Mouse (Mus musculus) lung, embryonic 14.5 days (tissue): ENCODE measurements around the gene Tgfb2. TPM values are rescaled to one million over a fixed set of nuclear protein-coding genes. Genes with fewer than 3 reads are reported as not detected.
A peak's percentile ranks its signal among the peaks of the same experiment; 100 is the strongest.

Experiments used
- ATAC-seq: fragments of 200-750 bp; cut with Nextera tagmentation; 2 replicates; pipeline ENCODE4 v1.8.0; 2017; ENCODE audit warnings: mild to moderate bottlenecking, moderate TSS enrichment, moderate library complexity; ENCODE audit not compliant: insufficient read depth
- DNase-seq: peaks from one replicate; pipeline ENCODE4 v3.0.0-alpha.2; 2015
- H3K27ac ChIP-seq: fragments of 300-500 bp; sonication (generic); 2 replicates; pipeline ENCODE4 v1.5.1; 2014; ENCODE audit warnings: low read depth, mild to moderate bottlenecking, moderate library complexity
- H3K27me3 ChIP-seq: fragments of 300-500 bp; sonication (generic); 2 replicates; pipeline ENCODE4 v1.6.1; 2014; ENCODE audit warnings: low read length, control low read depth; ENCODE audit not compliant: insufficient read depth
- H3K36me3 ChIP-seq: fragments of 300-500 bp; sonication (generic); 2 replicates; pipeline ENCODE4 v1.6.1; 2014; ENCODE audit warnings: control low read depth; ENCODE audit not compliant: insufficient read depth
- H3K4me1 ChIP-seq: fragments of 300-500 bp; sonication (generic); 2 replicates; pipeline ENCODE4 v1.6.1; 2014; ENCODE audit warnings: antibody characterized with exemption, control low read depth; ENCODE audit not compliant: insufficient read depth
- H3K4me2 ChIP-seq: fragments of 300-500 bp; sonication (generic); 2 replicates; pipeline ENCODE4 v1.6.1; 2014; ENCODE audit warnings: mild to moderate bottlenecking
- H3K4me3 ChIP-seq: fragments of 300-500 bp; sonication (generic); 2 replicates; pipeline ENCODE4 v1.5.1; 2014; ENCODE audit warnings: low read depth, low read length
- H3K9ac ChIP-seq: fragments of 300-500 bp; sonication (generic); 2 replicates; pipeline ENCODE4 v1.6.1; 2014
- H3K9me3 ChIP-seq: fragments of 300-500 bp; sonication (generic); 2 replicates; pipeline ENCODE4 v1.6.1; 2016; ENCODE audit warnings: low read depth, low read length, control low read depth
- CTCF ChIP-seq: IDR thresholded peaks from 2 replicates; pipeline ENCODE4 v1.5.1; 2016; ENCODE audit warnings: antibody characterized with exemption, low read depth
- WGBS: fragments of 180-500 bp; shearing (Covaris S2); extraction: QIAGEN DNeasy Blood & Tissue Kit; methylation state at CpG from one replicate; pipeline ENCODE4 v1.1.7; 2014; 5-methylcytosine and 5-hydroxymethylcytosine counted together
- polyA plus RNA-seq: library from polyadenylated mRNA; unstranded; fragments of >200 nt; fragmentation: Nextera tagmentation; extraction: Ambion mirVana; gene quantifications from 2 replicates; pipeline ENCODE4 v1.2.1, GENCODE M21; 2014

The Tgfb2 gene
- polyA plus RNA-seq, 1 experiment from 2014 or later = 86.5 TPM

DNA sequence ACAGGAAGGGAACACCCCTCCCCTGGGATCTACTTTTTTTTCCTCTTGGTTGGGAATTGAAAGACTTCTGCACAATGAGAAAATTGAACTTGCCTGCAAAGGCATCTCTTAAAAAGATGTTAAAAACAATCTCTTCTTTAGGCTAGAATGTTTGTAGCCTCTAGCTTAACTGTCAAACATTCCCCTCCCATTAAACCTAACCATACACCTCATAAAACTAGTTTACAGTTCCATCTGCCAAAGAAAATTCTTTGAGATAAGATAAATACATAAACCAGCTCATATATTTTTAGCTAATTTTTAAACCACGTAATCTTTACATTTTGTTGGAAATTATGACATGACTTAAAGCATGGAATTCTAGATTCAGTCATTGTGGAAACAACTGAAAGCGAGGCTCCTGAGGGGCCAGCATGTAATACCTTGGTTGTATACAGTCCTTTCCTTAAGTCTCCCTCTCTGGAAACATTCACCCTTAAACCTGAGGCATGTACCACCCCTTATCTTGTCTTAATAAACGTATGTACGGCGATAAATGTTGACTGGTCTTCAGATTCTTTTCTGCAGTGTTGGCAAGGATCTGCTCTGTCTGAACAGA lies 49.0 kb downstream of the Tgfb2 start:
- no peak for ATAC-seq
- 50% methylated on average over 5 of the region's 5 CpGs for WGBS
- no peak for TF ChIP-seq CTCF
- Histone ChIP-seq H3K36me3 (no peaks in the 10 kb centered on the region), H3K27ac (0 out of 2 replicates have a peak overlapping the region, but pooled peaks have one; percentile 6), H3K27me3 (no peaks in the 10 kb centered on the region), H3K4me1 (peaks cover 6% of the 10 kb centered on the region), H3K9me3 (no peaks in the 10 kb centered on the region), H3K4me3 (no peak overlapping the region), H3K4me2 (no peak overlapping the region), H3K9ac (no peak overlapping the region)
- DNase-seq = no peak

GRCm38 (mm10) chr1:186656201-186656600 lies 49.6 kb downstream of the Tgfb2 start:
- H3K4me2 ChIP-seq = no peak overlapping the region
- no peak overlapping the region for H3K4me3 ChIP-seq
- ATAC-seq = no peak
- H3K36me3 ChIP-seq = no peaks in the 10 kb centered on the region
- 41% methylated on average over 1 of the region's 1 CpGs for WGBS
- H3K27ac ChIP-seq = no peak overlapping the region
- no peaks in the 10 kb centered on the region for H3K9me3 ChIP-seq
- no peak for TF ChIP-seq CTCF
- no peak for DNase-seq
- no peak overlapping the region for H3K9ac ChIP-seq
- no peaks in the 10 kb centered on the region for H3K27me3 ChIP-seq
- H3K4me1 ChIP-seq = peaks cover 6% of the 10 kb centered on the region

DNA sequence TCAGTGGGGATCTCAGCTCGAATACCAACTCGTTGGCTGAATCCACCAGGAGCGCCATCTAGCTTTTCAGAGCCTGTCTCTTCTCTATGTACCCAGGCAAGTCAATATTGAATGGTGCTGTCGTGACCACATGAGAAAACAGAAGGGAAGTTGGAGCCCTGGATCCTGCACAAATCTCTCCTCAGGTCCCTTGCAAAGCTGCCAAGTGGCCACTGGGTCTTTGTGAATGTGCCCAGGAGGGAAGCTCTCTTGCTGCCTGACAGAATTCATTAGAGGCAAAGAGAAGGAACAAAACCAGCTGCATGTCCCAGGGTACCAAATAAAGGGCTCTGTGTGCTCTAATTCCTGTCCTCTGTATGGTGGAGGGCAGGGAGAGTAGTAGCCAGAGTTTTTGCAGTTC lies 50.7 kb downstream of the Tgfb2 start:
- Histone ChIP-seq H3K4me3 (no peak overlapping the region), H3K9ac (no peak overlapping the region), H3K4me1 (peaks cover 6% of the 10 kb centered on the region), H3K27me3 (no peaks in the 10 kb centered on the region), H3K9me3 (no peaks in the 10 kb centered on the region), H3K36me3 (no peaks in the 10 kb centered on the region), H3K4me2 (no peak overlapping the region), H3K27ac (no peak overlapping the region)
- TF ChIP-seq CTCF = no peak
- no peak for ATAC-seq
- DNase-seq = no peak
- WGBS = 72% methylated on average over 4 of the region's 4 CpGs

GRCm38 (mm10) chr1:186652208-186652607 lies 53.6 kb downstream of the Tgfb2 start:
- WGBS = 26% methylated on average over 8 of the region's 8 CpGs
- Histone ChIP-seq H3K9ac (no peak overlapping the region), H3K36me3 (peaks cover 17% of the 10 kb centered on the region), H3K27me3 (no peaks in the 10 kb centered on the region), H3K9me3 (no peaks in the 10 kb centered on the region; the same call in 1 of the 2 replicates), H3K4me1 (peaks cover 6% of the 10 kb centered on the region), H3K27ac (no peak overlapping the region), H3K4me2 (no peak overlapping the region), H3K4me3 (no peak overlapping the region)
- DNase-seq = peak; percentile 57
- TF ChIP-seq CTCF = no peak
- peak; percentile 35; the same call in 1 of the 2 replicates for ATAC-seq

DNA sequence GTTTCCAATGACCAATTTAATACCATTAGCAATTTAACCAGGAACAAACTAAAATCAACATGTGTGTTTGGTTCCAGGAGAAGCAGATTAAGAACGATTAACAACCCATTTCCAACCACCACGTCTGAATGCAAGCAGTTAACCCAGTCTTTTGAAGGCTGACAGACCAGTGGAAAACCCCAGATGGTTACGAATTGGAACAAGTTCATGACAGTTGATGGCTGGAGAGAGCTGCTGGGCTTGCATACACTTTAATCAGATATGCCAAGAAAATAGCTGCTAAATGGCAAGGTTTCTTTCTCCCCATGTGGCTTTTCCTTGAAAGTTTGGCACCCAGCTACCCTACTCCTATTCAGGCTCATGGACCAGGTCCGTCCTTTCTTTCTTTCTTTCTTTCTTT lies 55.8 kb downstream of the Tgfb2 start:
- H3K36me3 ChIP-seq = peaks cover 25% of the 10 kb centered on the region
- H3K4me3 ChIP-seq = no peak overlapping the region
- WGBS = 81% methylated on average over 4 of the region's 4 CpGs

DNA sequence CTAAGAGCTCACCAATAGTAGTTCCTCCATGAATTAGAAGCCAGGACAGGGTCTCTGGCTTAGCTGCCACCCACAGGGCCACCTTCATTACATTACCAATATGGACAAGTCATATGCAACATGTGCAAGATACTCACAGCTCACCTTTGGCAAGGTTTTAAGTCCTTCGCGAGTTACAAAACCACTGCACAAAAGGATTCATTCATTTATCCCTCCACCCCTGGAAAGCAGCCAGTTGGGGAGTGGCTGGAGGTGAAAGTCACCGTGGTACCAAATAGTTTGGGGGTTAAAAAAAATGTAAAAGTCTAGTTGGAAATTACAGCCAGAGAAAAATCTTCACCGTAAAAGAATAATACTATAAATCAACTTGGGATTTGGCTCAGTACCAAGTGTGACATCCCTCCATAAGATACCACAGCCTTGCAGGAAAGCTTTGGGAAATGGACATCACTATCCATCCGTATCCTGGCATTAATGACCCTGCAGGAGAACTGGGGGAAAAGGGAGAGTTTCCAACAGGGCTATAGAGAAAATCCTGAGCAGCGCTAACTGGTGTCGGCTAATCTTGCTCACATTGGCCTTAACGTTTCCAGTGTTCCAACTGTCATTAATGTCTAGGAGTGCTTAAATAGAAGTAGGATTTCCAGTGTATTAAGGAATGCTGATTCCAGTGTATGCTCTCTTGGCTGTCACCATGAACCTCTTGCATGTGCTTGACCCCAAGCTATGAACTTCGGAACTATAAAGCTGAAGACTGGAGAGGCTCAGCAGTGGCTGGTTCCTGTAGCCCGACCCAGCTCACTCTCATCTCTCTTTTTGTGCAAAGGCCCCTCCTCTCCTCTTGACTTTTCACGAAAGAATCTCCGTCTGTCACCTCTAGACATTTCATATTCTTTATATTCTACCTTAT lies 68.2 kb downstream of the Tgfb2 start:
- DNase-seq = peak; percentile 62
- no peaks in the 10 kb centered on the region for H3K27me3 ChIP-seq
- H3K9ac ChIP-seq = no peak overlapping the region
- 37% methylated on average over 12 of the region's 12 CpGs for WGBS
- no peak overlapping the region for H3K27ac ChIP-seq
- H3K4me2 ChIP-seq = no peak overlapping the region
- H3K4me1 ChIP-seq = peaks cover 15% of the 10 kb centered on the region
- ATAC-seq = no peak
- no peak overlapping the region for H3K4me3 ChIP-seq
- TF ChIP-seq CTCF = no peak
- H3K9me3 ChIP-seq = no peaks in the 10 kb centered on the region
- H3K36me3 ChIP-seq = peaks cover 3% of the 10 kb centered on the region; the same call in 1 of the 2 replicates

More for the DNA sequence above, 55.8 kb downstream of the Tgfb2 start:
- H3K4me1 ChIP-seq = peaks cover 6% of the 10 kb centered on the region; the same call in 1 of the 2 replicates
- ATAC-seq = no peak
- H3K27ac ChIP-seq = no peak overlapping the region
- no peak overlapping the region for H3K9ac ChIP-seq
- no peak overlapping the region for H3K4me2 ChIP-seq
- no peak for TF ChIP-seq CTCF
- DNase-seq = no peak
- no peaks in the 10 kb centered on the region; the same call in 1 of the 2 replicates for H3K9me3 ChIP-seq
- H3K27me3 ChIP-seq = no peaks in the 10 kb centered on the region

GRCm38 (mm10) chr1:186635045-186635444 lies 70.7 kb downstream of the Tgfb2 start:
- H3K27ac ChIP-seq = no peak overlapping the region; the same call in 1 of the 2 replicates
- ATAC-seq = no peak
- DNase-seq = peak; percentile 38

More at GRCm38 (mm10) chr1:186635045-186635444, 70.7 kb downstream of the Tgfb2 start:
- TF ChIP-seq CTCF = no peak
- no peaks in the 10 kb centered on the region for H3K9me3 ChIP-seq
- no peaks in the 10 kb centered on the region for H3K27me3 ChIP-seq
- H3K4me3 ChIP-seq = no peak overlapping the region
- no peak overlapping the region for H3K4me2 ChIP-seq
- 62% methylated on average over 7 of the region's 7 CpGs for WGBS
- peaks cover 15% of the 10 kb centered on the region for H3K4me1 ChIP-seq
- H3K36me3 ChIP-seq = peaks cover 19% of the 10 kb centered on the region
- no peak overlapping the region for H3K9ac ChIP-seq
